Mouse (Mus musculus) lung, postnatal 25 days (tissue): ENCODE results near the gene Crk.

Experiments used
- DNase-seq: peaks from one replicate; pipeline ENCODE4 v3.0.0; 2022; ENCODE audit warnings: low spot score

Crk gene

DNA sequence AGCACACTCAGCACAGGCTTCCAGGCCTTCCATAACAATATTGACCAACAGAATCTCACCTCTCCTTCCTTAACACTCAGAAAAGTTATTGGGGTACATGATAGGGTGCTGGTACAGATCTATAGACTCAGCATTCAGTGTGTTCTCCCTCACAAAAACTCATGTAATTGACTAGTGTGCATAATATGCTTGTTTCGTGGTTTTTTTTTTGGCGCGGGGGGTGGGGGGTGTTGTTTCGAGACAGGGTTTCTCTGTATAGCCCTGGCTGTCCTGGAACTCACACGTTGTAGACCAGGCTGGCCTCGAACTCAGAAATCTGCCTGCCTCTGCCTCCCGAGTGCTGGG lies 59.4 kb downstream of the Crk start:
- no peak for DNase-seq

DNA sequence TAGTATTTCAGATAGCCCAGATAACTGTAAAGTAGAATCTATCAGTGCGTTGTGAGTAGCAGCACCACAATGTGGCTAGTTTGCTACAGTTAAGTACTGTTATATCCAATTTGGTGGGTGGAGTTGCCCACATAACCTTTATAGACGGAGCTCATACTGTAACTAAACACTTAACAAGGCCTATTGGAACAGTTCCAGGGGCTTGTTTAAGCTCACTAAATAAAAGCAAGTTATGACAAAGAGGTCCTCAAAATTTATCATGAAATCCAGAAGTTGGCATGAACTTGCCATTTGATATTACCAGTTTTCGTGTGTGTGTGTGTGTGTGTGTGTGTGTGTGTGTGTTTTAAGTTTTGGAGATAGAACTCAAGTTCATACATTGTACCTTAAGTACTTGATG lies 61.1 kb downstream of the Crk start:
- peak; percentile 37 for DNase-seq

DNA sequence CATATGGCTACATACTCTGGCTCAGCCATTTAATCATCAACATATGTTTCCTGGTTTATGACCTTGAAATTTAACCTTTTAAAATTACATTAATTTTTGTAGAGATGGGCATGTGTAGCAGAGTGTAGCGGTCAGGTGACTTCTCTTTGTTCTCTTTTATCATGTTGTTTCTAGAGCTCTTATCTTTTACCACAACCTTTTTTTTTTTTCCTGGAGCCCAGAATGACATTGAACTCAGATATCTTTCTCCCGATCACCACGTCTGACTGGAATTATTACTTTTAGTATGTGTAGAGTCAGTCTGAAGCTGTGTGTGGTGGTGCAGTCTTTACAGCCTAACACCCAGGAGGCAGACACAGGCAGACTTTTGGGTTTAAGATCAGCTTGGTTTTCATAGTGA lies 62.6 kb downstream of the Crk start:
- no peak for DNase-seq

DNA sequence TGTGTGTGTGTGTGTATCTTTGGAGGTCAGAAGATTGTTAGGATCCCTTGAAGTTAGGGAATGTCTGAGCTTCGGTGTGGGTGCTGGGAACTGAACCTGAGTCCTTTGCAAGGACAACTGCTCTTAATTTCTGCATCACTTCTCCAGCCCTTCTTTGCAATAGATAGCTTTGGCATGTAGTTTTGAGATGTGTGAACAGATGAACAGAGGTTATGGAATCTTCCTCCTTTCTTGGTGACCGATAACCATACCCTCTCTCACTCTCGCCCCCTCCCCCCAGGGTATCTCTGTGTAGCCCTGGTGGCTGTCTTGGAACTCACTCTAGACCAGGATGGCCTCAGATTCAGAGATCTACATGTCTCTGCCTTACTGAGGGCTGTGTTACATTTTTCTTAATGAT lies 65.7 kb downstream of the Crk start:
- DNase-seq, result no peak

DNA sequence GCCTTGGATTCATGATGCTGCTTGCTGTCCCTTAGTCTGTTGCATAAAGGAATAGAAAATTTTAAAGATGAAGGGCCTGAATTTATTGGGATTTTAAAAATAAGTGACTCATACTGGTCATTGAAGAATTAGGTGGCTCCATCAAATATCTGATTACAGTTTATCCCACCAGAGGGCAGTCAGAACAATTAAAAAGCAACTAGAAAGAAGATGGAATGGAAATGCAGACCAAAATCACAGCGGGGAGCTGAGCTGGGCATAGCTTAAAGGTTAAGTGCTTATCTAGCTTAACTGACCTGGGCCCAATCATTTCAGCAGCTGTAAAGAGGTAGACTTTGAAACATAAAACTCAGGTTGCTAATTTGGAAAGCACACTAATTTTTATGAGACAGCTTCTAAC lies 71.5 kb downstream of the Crk start:
- no peak for DNase-seq

DNA sequence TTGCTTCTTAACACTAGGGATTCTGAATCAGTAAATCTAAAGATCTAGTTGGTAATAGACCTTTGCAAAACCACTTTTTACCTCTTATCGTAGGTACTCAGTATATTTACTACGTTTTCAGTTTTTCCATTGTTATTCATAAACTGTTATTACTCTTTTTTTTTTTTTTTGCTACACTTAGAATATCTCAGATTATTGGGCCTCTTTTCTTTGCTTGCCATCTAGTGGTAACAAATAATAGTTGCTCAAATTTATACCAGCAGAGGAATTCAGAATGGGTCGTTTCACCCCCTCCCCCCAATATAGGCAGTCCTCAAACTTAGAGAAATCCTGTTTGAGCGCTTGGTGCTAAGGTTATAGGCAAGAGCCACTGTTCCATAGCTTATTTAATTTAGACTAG lies 72.0 kb downstream of the Crk start:
- DNase-seq, result no peak
